Mouse (Mus musculus) embryonic facial prominence, embryonic 11.5 days (tissue): Measurements from ENCODE around the gene Fam78b. TPM values are rescaled to one million over a fixed set of nuclear protein-coding genes. Genes with fewer than 3 reads are reported as not detected.

Experiments
- ATAC-seq: fragments of 200-750 bp; cut with Nextera tagmentation; replicated peaks from 2 replicates; pipeline ENCODE4 v1.8.0; 2017; ENCODE audit warnings: low read depth; ENCODE audit not compliant: insufficient number of reproducible peaks, low FRiP score, low TSS enrichment
- DNase-seq: peaks from one replicate; pipeline ENCODE4 v3.0.0-alpha.2; 2015; ENCODE audit warnings: low spot score
- H3K27ac ChIP-seq: fragments of 300-500 bp; sonication (generic); replicated peaks from 2 replicates; pipeline ENCODE4 v1.5.1; 2014; ENCODE audit warnings: mild to moderate bottlenecking, low read depth, low read length, control low read depth
- H3K27me3 ChIP-seq: fragments of 300-500 bp; sonication (generic); 2 replicates; pipeline ENCODE4 v1.6.1; 2014; ENCODE audit warnings: mild to moderate bottlenecking, low read length, moderate library complexity, mixed read lengths; ENCODE audit not compliant: control insufficient read depth, insufficient read depth
- H3K36me3 ChIP-seq: fragments of 300-500 bp; sonication (generic); replicated peaks from 2 replicates; pipeline ENCODE4 v1.6.1; 2014; ENCODE audit warnings: low read depth, mild to moderate bottlenecking, low read length, moderate library complexity, mixed read lengths; ENCODE audit not compliant: control insufficient read depth, insufficient read depth
- H3K4me1 ChIP-seq: fragments of 300-500 bp; sonication (generic); 2 replicates; pipeline ENCODE4 v1.6.1; 2014; ENCODE audit warnings: low read length, mixed read lengths; ENCODE audit not compliant: control insufficient read depth, insufficient read depth
- H3K4me2 ChIP-seq: fragments of 300-500 bp; sonication (generic); 2 replicates; pipeline ENCODE4 v1.6.1; 2014; ENCODE audit warnings: low read depth, mild to moderate bottlenecking, control low read depth, low read length, moderate library complexity
- H3K4me3 ChIP-seq: fragments of 300-500 bp; sonication (generic); 2 replicates; pipeline ENCODE4 v1.5.1; 2014; ENCODE audit warnings: low read depth, low read length, control low read depth
- H3K9ac ChIP-seq: fragments of 300-500 bp; sonication (generic); replicated peaks from 2 replicates; pipeline ENCODE4 v1.6.1; 2014; ENCODE audit warnings: mild to moderate bottlenecking, control low read depth, low read length
- H3K9me3 ChIP-seq: fragments of 300-500 bp; sonication (generic); replicated peaks from 2 replicates; pipeline ENCODE4 v1.6.1; 2016; ENCODE audit warnings: mild to moderate bottlenecking, low read length, inconsistent platforms, mixed read lengths; ENCODE audit not compliant: control insufficient read depth
- WGBS: fragments of 180-500 bp; shearing (Covaris S2); extraction: QIAGEN DNeasy Blood & Tissue Kit; methylation state at CpG from one replicate; pipeline ENCODE4 v1.1.7; 2014; 5-methylcytosine and 5-hydroxymethylcytosine counted together
- polyA plus RNA-seq: library from polyadenylated mRNA; unstranded; fragments of >200 nt; fragmentation: Nextera tagmentation; extraction: Ambion mirVana; gene quantifications from 2 replicates; pipeline ENCODE4 v1.2.1, GENCODE M21; 2014

Fam78b gene
- polyA plus RNA-seq, 1 experiment from 2014 or later: 3.8 TPM

GRCm38 (mm10) chr1:167065986-167066385 is 64.8 kb downstream of the Fam78b start:
- H3K27me3 ChIP-seq: no peaks in the 10 kb centered on the region
- no peaks in the 10 kb centered on the region for H3K9me3 ChIP-seq
- ATAC-seq: no peak
- no peaks in the 10 kb centered on the region for H3K4me1 ChIP-seq
- 52% methylated on average over 10 of the region's 10 CpGs for WGBS
- no peak overlapping the region for H3K4me3 ChIP-seq
- H3K4me2 ChIP-seq: no peak overlapping the region
- no peak overlapping the region for H3K27ac ChIP-seq
- DNase-seq: no peak
- H3K36me3 ChIP-seq: no peaks in the 10 kb centered on the region
- H3K9ac ChIP-seq: no peak overlapping the region

GRCm38 (mm10) chr1:167066933-167067341 is 65.7 kb downstream of the Fam78b start:
- DNase-seq: no peak
- Histone ChIP-seq H3K9ac (no peak overlapping the region), H3K9me3 (no peaks in the 10 kb centered on the region), H3K36me3 (no peaks in the 10 kb centered on the region), H3K27ac (no peak overlapping the region), H3K27me3 (no peaks in the 10 kb centered on the region), H3K4me3 (no peak overlapping the region), H3K4me1 (no peaks in the 10 kb centered on the region), H3K4me2 (no peak overlapping the region)
- 70% methylated on average over 9 of the region's 9 CpGs for WGBS
- no peak; the same call in 1 of the 2 replicates for ATAC-seq

GRCm38 (mm10) chr1:167069741-167070140 is 68.5 kb downstream of the Fam78b start:
- no peaks in the 10 kb centered on the region for H3K36me3 ChIP-seq
- H3K4me3 ChIP-seq: no peak overlapping the region
- no peaks in the 10 kb centered on the region for H3K9me3 ChIP-seq
- H3K9ac ChIP-seq: no peak overlapping the region
- WGBS: 64% methylated on average over 9 of the region's 9 CpGs
- no peak for ATAC-seq
- no peaks in the 10 kb centered on the region for H3K4me1 ChIP-seq
- no peaks in the 10 kb centered on the region for H3K27me3 ChIP-seq
- no peak overlapping the region for H3K27ac ChIP-seq
- no peak overlapping the region for H3K4me2 ChIP-seq
- no peak for DNase-seq

GRCm38 (mm10) chr1:167070306-167070705 is 69.1 kb downstream of the Fam78b start:
- Histone ChIP-seq H3K27me3 (no peaks in the 10 kb centered on the region), H3K36me3 (no peaks in the 10 kb centered on the region), H3K9ac (no peak overlapping the region), H3K27ac (no peak overlapping the region), H3K4me3 (no peak overlapping the region), H3K4me2 (no peak overlapping the region), H3K9me3 (no peaks in the 10 kb centered on the region), H3K4me1 (no peaks in the 10 kb centered on the region)
- DNase-seq (no peak), ATAC-seq (no peak)
- 81% methylated on average over 6 of the region's 6 CpGs for WGBS

GRCm38 (mm10) chr1:167075726-167076125 is 74.5 kb downstream of the Fam78b start:
- Histone ChIP-seq H3K9me3 (no peaks in the 10 kb centered on the region), H3K4me3 (no peak overlapping the region), H3K27me3 (no peaks in the 10 kb centered on the region), H3K4me1 (no peaks in the 10 kb centered on the region), H3K9ac (no peak overlapping the region), H3K36me3 (no peaks in the 10 kb centered on the region), H3K4me2 (no peak overlapping the region), H3K27ac (no peak overlapping the region)
- DNase-seq (no peak), ATAC-seq (no peak)
- WGBS: 87% methylated on average over 8 of the region's 8 CpGs

GRCm38 (mm10) chr1:167079476-167079875 is 78.3 kb downstream of the Fam78b start:
- Histone ChIP-seq H3K27me3 (no peaks in the 10 kb centered on the region), H3K27ac (no peak overlapping the region), H3K9ac (no peak overlapping the region), H3K9me3 (no peaks in the 10 kb centered on the region), H3K4me3 (no peak overlapping the region), H3K4me2 (no peak overlapping the region), H3K36me3 (no peaks in the 10 kb centered on the region), H3K4me1 (no peaks in the 10 kb centered on the region)
- ATAC-seq: no peak
- DNase-seq: peak; percentile 73
- 25% methylated on average over 5 of the region's 5 CpGs for WGBS

- Histone ChIP-seq H3K9ac (no peak overlapping the region), H3K4me3 (no peak overlapping the region), H3K27ac (no peak overlapping the region), H3K27me3 (no peaks in the 10 kb centered on the region), H3K36me3 (no peaks in the 10 kb centered on the region), H3K9me3 (no peaks in the 10 kb centered on the region), H3K4me1 (no peaks in the 10 kb centered on the region), H3K4me2 (no peak overlapping the region)
- 60% methylated on average over 3 of the region's 3 CpGs for WGBS
- ATAC-seq (no peak), DNase-seq (no peak)
Measured at GRCm38 (mm10) chr1:167081946-167082345, 80.7 kb downstream of the Fam78b start.

- Histone ChIP-seq H3K4me3 (no peak overlapping the region), H3K9ac (no peak overlapping the region), H3K27ac (no peak overlapping the region), H3K9me3 (no peaks in the 10 kb centered on the region), H3K4me2 (no peak overlapping the region), H3K4me1 (no peaks in the 10 kb centered on the region), H3K27me3 (no peaks in the 10 kb centered on the region), H3K36me3 (no peaks in the 10 kb centered on the region)
- 39% methylated on average over 4 of the region's 4 CpGs for WGBS
- DNase-seq (peak; percentile 13), ATAC-seq (peak; percentile 89)
Measured at GRCm38 (mm10) chr1:167082506-167083100, 81.4 kb downstream of the Fam78b start.
